Mouse (Mus musculus) right cerebral cortex, postnatal 25 days (tissue): ENCODE data around the gene Rfxank.

Experiments
- DNase-seq: peaks from one replicate; pipeline ENCODE4 v3.0.0; 2022

Gene Rfxank

DNA sequence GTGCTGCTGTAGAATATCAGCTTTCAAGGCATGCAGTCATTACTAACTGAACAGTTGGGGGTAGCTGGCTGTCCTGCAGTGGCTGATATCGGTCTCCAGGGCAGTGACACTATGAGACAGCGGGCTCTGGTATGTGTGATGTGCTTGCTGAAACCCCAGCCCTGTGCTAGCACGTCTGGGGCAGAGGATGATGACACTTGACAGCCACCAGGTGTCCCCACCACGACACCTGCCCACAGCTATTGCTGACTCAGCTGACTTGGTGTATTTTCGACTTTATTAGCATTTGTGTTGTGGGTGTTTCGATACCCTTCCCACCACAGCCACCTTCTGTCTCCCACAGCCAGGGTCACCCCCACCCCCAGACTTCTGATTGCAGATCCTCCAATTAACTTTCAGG, 34.4 kb downstream of the Rfxank start:
- DNase-seq: no peak

DNA sequence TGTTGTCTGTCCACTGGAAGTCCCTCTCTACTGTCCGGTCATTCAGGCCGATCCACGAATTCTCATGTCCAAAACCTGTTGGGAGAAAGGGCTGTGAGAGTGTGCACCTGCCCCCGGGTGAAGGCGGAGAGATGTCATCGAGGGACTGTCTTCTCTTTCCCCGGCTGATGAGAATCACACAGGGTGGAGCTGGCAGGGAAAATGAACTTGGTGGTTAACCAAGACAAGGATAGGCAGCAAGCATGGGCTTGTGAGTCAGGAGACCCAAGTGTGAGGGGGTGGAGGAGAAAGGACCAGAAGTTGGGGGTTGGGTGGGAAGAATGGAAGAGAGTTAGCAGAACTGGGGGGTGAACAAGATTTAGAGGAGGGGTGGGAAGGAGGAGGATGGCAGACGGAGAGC, 38.7 kb downstream of the Rfxank start:
- no peak for DNase-seq

DNA sequence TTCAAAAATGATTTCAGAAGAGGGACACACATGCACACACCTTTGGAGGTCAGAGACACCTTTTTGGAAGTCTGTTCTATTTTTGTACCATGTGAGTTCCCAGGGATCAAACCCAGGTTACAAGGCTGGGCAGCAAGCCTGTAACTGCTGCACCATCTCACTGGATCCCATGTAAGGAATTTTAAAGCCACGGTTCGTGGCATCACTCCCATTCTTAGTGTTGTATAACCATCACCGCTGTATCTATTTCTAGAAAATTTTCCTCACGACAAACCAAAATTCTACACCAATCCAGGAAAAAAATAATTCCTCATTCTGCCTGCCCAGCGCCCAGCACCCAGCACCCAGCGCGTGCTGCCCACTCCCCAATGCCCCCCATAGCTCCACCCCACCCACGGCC, 39.7 kb downstream of the Rfxank start:
- no peak for DNase-seq

DNA sequence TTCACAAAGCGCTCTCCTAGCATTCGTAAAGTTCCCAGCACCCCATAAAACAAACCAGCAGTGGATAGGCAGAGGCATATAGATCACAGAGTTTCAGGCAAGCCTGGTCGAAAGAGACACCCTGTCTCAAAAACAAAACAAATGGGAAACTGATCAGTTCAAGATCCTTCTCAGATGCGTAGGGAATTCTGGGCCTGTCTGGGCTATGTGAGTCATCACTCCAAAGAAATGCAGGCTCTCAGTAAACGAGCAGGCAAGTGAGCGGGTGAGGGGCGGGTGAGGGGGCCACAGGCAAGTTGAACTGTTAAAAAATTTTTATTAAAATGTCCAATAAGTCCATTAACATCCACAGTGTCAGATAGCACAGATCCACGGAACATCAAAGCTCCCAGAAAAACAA, 46.2 kb downstream of the Rfxank start:
- no peak for DNase-seq

DNA sequence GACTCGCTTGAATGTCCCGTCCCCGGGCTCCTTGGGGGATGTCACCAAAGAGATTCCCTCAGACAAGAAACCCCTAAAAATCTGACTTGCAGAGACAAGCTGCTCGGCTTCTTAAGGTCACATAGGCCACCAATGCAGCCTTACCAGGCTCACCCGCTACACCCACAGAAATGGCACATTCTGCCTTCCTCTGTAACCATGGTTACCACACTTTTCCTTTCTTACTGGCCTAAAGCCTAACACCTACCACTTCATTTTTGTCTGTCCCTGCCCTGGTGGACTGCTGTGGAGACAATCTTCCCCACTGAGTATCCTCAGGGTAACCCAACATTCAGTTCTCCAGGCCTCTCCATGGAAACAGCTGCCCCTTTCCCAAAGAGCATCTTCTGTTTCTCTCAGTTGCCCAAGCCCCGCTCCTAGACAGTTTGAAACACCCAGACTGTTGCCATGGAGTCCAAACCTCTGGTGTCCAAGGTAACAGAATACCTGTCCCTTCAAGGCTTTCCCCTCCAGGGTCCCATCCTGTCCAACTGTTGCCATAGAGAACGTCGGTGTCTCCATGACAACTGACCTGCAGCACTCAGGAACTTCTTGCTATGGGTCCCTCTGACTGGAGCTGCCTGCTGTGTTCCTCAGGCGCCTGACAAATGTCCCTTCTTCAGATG, 49.5 kb downstream of the Rfxank start:
- no peak for DNase-seq

DNA sequence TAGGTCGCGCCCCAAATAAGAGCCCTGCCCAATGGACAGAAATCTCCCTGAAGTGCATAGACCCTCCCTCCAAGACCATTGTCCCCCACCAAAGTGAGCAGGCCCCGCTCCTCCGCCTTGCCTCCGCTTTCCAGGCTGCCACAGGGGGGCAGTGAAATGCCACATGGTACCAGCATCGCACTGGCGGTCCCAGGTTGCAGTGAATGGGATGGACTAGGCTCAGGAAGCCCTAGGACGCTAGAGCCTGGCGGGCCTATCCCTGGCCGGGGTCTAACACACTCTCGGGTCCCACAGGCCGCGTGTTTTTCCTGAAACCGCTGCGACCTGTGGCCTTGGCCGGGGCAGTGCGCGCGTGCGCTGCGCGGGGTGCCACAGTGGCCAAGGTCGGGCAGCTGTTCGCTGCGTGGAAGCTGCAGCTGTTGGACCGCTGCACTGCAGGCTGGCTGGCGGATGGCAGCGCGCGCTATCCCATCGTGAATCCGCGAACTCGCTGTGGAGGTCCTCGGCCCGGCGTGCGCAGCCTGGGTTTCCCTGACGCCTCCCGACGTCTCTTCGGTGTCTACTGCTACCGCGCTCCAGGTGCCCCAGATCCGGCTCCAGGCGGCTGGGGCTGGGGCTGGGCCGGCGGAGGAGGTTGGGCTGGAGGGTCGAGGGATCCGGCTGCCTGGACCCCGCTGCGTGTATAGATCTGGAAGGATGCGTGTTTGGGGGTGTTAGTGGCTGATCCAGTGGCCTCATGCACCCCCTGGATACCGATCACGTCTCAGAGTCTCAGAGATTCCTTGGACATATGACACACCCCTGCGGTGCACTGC, 50.9 kb downstream of the Rfxank start:
- DNase-seq: peak; percentile 76

DNA sequence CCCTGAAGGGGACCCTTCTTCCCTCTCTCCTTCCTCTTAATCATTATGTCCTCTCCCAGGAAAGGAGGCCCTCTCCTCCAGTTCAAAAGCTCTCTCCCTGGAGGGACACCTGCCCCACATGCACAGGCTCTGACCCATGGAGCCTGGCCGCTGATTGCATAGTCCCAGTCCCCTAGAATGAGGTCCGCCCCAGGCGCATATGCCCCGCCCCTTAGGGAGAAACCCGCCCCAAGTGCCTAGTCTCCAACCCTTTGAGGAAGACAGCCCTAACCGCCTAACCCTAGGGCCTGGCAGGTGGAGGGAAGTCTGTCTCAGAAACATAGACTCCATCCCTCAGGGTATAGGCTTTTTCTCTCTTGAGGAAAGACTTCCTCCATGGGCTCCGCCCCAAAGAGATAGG, 51.7 kb downstream of the Rfxank start:
- no peak for DNase-seq

DNA sequence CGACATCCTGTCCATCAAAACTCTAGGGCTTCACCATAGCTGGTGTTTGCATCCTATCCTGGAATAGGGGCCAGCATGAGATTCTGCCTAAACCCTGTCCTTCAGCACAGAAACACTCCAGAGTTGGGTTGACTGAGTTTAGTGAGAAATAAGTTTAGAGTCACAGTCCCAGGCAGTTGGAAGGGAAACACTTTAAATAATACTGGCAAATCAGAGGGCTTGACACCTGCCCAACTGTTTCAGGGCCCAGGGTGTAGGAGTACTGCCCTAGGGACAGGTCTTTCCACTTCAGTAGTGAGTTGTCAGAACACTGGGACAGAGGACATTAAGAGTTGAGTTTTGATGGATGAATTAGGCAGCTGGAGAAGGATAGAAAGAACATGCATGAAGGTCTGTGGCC, 52.8 kb downstream of the Rfxank start:
- DNase-seq: no peak

DNA sequence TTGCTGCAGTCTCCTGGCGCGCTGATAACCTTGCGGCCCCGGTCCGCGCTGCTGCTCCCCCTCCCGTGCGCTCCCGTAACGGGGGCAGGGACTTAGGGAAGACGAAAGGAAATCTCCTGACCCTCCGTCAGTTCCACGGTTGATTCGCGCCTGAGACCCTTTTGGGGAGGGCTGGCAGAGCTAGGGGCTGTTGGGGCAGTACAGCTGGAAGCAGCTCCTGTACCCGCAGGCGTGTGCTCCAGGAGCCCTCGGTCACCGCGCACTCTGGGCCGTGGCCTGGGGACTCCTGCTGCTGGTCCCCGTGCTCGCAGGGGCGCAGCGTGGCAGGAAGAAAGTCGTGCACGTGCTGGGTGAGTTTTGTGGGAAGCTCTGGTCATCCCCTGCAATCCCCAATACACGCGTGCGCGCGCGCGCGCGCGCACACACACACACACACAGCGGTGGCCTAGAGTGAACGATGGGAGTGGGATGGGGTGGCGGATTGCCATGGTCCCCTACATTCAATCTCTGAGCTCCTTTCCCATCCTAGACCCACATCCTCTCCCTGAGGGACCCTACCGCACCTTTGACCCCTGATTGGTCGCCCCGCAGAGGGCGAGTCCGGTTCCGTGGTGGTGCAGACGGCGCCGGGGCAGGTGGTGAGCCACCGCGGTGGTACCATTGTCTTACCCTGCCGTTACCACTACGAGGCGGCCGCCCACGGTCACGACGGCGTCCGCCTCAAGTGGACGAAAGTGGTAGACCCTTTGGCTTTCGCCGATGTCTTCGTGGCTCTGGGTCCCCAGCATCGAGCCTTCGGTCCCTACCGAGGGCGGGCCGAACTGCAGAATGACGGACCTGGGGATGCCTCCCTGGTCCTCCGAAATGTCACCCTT, 54.5 kb downstream of the Rfxank start:
- no peak for DNase-seq

DNA sequence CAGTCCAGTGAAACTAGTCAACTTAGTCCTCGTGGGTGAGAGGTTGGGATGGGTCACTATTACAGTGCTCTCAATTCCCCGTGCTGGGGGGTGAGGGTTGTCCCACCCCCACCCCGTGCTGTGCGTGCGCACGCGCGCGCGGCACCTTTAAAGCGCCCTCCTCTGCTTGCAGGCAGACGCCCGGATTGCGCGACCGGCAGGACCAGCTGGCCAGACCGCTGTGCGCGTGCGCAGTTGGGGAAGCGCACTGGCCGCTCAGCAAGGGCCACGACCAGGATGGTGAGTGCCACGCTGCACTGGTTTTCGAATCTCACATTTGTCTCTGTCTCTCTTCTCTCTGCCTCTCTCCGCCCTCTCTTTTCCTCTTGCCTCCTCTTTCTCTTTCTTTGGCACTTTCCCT, 55.7 kb downstream of the Rfxank start, which contains the start of gene Hapln4:
Gene Hapln4, plus strand, starts transcription at position 173 of the 400 bp plus-strand sequence.
- peak; percentile 68 for DNase-seq

DNA sequence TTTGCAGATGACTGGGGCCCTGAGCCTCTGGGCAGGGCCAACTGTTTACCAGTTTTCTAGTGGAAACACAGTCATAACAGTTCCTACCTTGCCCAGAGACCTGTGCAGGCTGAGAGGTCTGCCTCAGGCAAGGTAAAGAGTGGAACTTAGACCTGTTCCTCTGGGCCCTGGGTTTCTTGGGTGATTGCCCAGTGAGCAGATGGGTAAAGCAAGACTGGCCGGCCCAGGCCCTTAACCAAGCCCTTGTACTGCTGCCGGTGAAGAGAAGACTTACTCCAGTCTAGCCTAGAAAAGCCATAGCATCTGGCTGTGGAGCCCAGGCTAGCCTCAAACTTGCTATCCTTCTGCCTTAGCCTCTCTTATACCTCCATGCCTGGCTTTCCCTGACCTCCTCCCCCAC, 57.0 kb downstream of the Rfxank start:
- DNase-seq: no peak
